Mouse (Mus musculus) heart, postnatal 0 days (tissue): ENCODE measurements around the gene Trp53i13. TPM values are rescaled to one million over a fixed set of nuclear protein-coding genes. Genes with fewer than 3 reads are reported as not detected.

Source experiments
- ATAC-seq: fragments of 200-750 bp; cut with Nextera tagmentation; 2 replicates; pipeline ENCODE4 v1.8.0; 2017; ENCODE audit warnings: low read depth, moderate number of reproducible peaks, moderate library complexity; ENCODE audit not compliant: insufficient read depth
- DNase-seq: peaks from one replicate; pipeline ENCODE4 v3.0.0-alpha.2; 2016; ENCODE audit warnings: low spot score
- H3K27ac ChIP-seq: fragments of 300-500 bp; sonication (generic); 2 replicates; pipeline ENCODE4 v1.5.1; 2014; ENCODE audit warnings: low read depth, mild to moderate bottlenecking
- H3K27me3 ChIP-seq: fragments of 300-500 bp; sonication (generic); 2 replicates; pipeline ENCODE4 v1.6.1; 2014; ENCODE audit warnings: low read length, mixed read lengths; ENCODE audit not compliant: control insufficient read depth, insufficient read depth
- H3K36me3 ChIP-seq: fragments of 300-500 bp; sonication (generic); replicated peaks from 2 replicates; pipeline ENCODE4 v1.6.1; 2014; ENCODE audit warnings: low read length, mixed read lengths; ENCODE audit not compliant: control insufficient read depth, insufficient read depth
- H3K4me1 ChIP-seq: fragments of 300-500 bp; sonication (generic); 2 replicates; pipeline ENCODE4 v1.6.1; 2014; ENCODE audit warnings: antibody characterized with exemption; ENCODE audit not compliant: control insufficient read depth, insufficient read depth
- H3K4me2 ChIP-seq: fragments of 300-500 bp; sonication (generic); 2 replicates; pipeline ENCODE4 v1.6.1; 2014; ENCODE audit warnings: low read depth, mild to moderate bottlenecking, low read length, moderate library complexity
- H3K4me3 ChIP-seq: fragments of 300-500 bp; sonication (generic); 2 replicates; pipeline ENCODE4 v1.5.1; 2014; ENCODE audit warnings: low read depth, low read length
- H3K9ac ChIP-seq: fragments of 300-500 bp; sonication (generic); replicated peaks from 2 replicates; pipeline ENCODE4 v1.6.1; 2014; ENCODE audit warnings: low read depth, low read length, mixed read lengths
- H3K9me3 ChIP-seq: fragments of 300-500 bp; sonication (generic); replicated peaks from 2 replicates; pipeline ENCODE4 v1.6.1; 2016; ENCODE audit warnings: low read length; ENCODE audit not compliant: control insufficient read depth
- CTCF ChIP-seq: IDR thresholded peaks from 2 replicates; pipeline ENCODE4 v1.5.1; 2016; ENCODE audit warnings: antibody characterized with exemption, control low read depth, low read depth
- EP300 ChIP-seq: IDR thresholded peaks from 2 replicates; pipeline ENCODE4 v1.6.1; 2016; ENCODE audit warnings: antibody characterized with exemption, low read depth
- WGBS: fragments of 180-500 bp; shearing (Covaris S2); extraction: QIAGEN DNeasy Blood & Tissue Kit; methylation state at CpG from one replicate; pipeline ENCODE4 v1.1.7; 2014; 5-methylcytosine and 5-hydroxymethylcytosine counted together
- polyA plus RNA-seq: library from polyadenylated mRNA; unstranded; fragments of >200 nt; fragmentation: Nextera tagmentation; extraction: Ambion mirVana; gene quantifications from 2 replicates; pipeline ENCODE4 v1.2.1, GENCODE M21; 2015
- total RNA-seq: library from RNA; depleted of rRNA; stranded (reverse); fragments of >200 nt; gene quantifications from 2 replicates; pipeline ENCODE4 v1.2.3, GENCODE M21; 2014; ENCODE audit warnings: low replicate concordance

Gene Trp53i13
- total and polyA plus RNA-seq, 2 experiments from 2014 or later, result 13.3 to 23.8 TPM

GRCm38 (mm10) chr11:77516553-77517425 is 1.0 kb upstream of the Trp53i13 start:
- Histone ChIP-seq H3K27ac (no peak overlapping the region), H3K4me2 (peak overlapping the region; percentile 18; the same call in 1 of the 2 replicates), H3K9me3 (no peaks in the 10 kb centered on the region), H3K4me3 (no peak overlapping the region), H3K36me3 (no peaks in the 10 kb centered on the region), H3K4me1 (peaks cover 22% of the 10 kb centered on the region), H3K9ac (no peak overlapping the region), H3K27me3 (peaks cover 5% of the 10 kb centered on the region; the same call in 1 of the 2 replicates)
- TF ChIP-seq EP300, result no peak
- TF ChIP-seq CTCF, result no peak
- 89% methylated on average over 5 of the region's 5 CpGs for WGBS
- ATAC-seq (no peak), DNase-seq (no peak)

GRCm38 (mm10) chr11:77514832-77515636 is 746 bp downstream of the Trp53i13 start, which contains the start of gene Abhd15:
Gene Abhd15, plus strand, starts transcription at chr11:77515121.
- Histone ChIP-seq H3K9ac (peak within 1 kb of the TSS; percentile 33), H3K27me3 (peaks cover 5% of the 10 kb centered on the region; the same call in 1 of the 2 replicates), H3K9me3 (no peaks in the 10 kb centered on the region), H3K4me3 (peak within 1 kb of the TSS; percentile 69), H3K36me3 (no peaks in the 10 kb centered on the region), H3K27ac (peak within 1 kb of the TSS; percentile 63), H3K4me2 (peak within 1 kb of the TSS; percentile 81), H3K4me1 (peaks cover 22% of the 10 kb centered on the region)
- ATAC-seq (peak; percentile 61), DNase-seq (peak; percentile 48)
- WGBS, result under 1% methylated on average over 71 of the region's 72 CpGs
- TF ChIP-seq EP300 (no peak), CTCF (no peak)

- 6% methylated on average over 19 of the region's 19 CpGs for WGBS
- H3K4me2 ChIP-seq, result peak overlapping the region; percentile 81
- DNase-seq, result no peak
- peaks cover 22% of the 10 kb centered on the region for H3K4me1 ChIP-seq
- peak overlapping the region; percentile 63 for H3K27ac ChIP-seq
- H3K27me3 ChIP-seq, result peaks cover 5% of the 10 kb centered on the region; the same call in 1 of the 2 replicates
- TF ChIP-seq EP300 (no peak), CTCF (no peak)
- peak; percentile 9; the same call in 1 of the 2 replicates for ATAC-seq
- no peaks in the 10 kb centered on the region for H3K9me3 ChIP-seq
- peak overlapping the region; percentile 33 for H3K9ac ChIP-seq
- H3K36me3 ChIP-seq, result no peaks in the 10 kb centered on the region
- H3K4me3 ChIP-seq, result peak overlapping the region; percentile 69
Observed at GRCm38 (mm10) chr11:77514281-77514831, 1.4 kb downstream of the Trp53i13 start.

- 13% methylated on average over 10 of the region's 10 CpGs for WGBS
- DNase-seq, result no peak
- ATAC-seq, result no peak
Observed at GRCm38 (mm10) chr11:77513811-77514170, 2.0 kb downstream of the Trp53i13 start.

More at GRCm38 (mm10) chr11:77513811-77514170, 2.0 kb downstream of the Trp53i13 start:
- H3K4me2 ChIP-seq, result peak overlapping the region; percentile 81
- no peaks in the 10 kb centered on the region for H3K36me3 ChIP-seq
- peak overlapping the region; percentile 37 for H3K9ac ChIP-seq
- H3K4me3 ChIP-seq, result peak overlapping the region; percentile 69
- H3K27ac ChIP-seq, result peak overlapping the region; percentile 53
- TF ChIP-seq EP300 (no peak), CTCF (no peak)
- H3K4me1 ChIP-seq, result peaks cover 24% of the 10 kb centered on the region
- H3K27me3 ChIP-seq, result peaks cover 5% of the 10 kb centered on the region; the same call in 1 of the 2 replicates
- H3K9me3 ChIP-seq, result no peaks in the 10 kb centered on the region
